Mouse (Mus musculus) liver, adult (tissue): ENCODE measurements around the gene Gm10778.
"Not testable (repeated sequence)": the region's sequence is repeated elsewhere in the genome, so short reads cannot be mapped to it uniquely, and the experiment has no call there.

Experiments used
- GATA4 ChIP-seq: IDR thresholded peaks from 2 replicates; pipeline ENCODE4 v1.6.1; 2014; ENCODE audit warnings: mild to moderate bottlenecking, low read length; ENCODE audit not compliant: insufficient replicate concordance

Gm10778 gene

DNA sequence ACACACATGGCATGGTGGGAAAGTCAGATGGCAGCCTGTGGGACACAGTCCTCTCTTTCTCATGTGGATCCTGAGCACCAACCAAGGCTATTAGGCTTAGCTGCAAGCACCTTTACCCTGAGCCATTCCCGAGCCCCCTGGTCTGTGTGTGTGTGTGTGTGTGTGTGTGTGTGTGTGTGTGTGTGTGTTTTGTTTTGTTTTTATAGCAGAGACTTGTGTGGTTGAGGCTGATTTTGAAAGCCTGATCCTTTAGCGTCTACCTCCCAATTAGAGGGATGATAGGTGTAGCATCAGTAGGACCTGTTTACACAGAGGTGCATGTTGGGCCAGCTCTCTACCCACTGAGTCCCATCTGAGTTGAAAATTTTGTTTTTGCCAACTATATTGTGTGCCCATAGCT lies 4.7 kb upstream of the Gm10778 start:
- no peak for TF ChIP-seq GATA4

DNA sequence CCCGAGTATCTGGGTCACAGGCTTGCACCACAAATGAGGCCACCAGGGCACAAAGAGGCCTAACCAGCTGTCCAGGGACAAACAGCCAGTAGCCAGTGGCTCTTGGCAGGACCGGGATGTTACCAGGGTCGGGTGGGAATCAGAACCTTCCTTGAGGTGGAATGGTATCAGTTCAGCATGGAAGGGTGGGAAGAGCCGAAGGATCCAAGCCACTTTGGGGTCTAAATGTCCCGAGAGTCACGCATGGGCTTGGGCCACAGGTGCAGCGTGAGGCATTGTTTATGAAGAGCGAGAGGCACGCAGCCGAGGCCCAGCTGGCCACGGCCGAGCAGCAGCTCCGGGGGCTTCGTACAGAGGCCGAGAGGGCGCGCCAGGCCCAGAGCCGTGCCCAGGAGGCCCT lies 4.1 kb upstream of the Gm10778 start:
- no peak for TF ChIP-seq GATA4

- TF ChIP-seq GATA4 = no peak
These were observed 3.5 kb upstream of the Gm10778 start for GRCm38 (mm10) chr10:81645391-81645790.

GRCm38 (mm10) chr10:81646015-81646555 lies 2.8 kb upstream of the Gm10778 start:
- TF ChIP-seq GATA4 = no peak

- TF ChIP-seq GATA4 = no peak
These were observed 6.3 kb downstream of the Gm10778 start for GRCm38 (mm10) chr10:81655178-81655577.

DNA sequence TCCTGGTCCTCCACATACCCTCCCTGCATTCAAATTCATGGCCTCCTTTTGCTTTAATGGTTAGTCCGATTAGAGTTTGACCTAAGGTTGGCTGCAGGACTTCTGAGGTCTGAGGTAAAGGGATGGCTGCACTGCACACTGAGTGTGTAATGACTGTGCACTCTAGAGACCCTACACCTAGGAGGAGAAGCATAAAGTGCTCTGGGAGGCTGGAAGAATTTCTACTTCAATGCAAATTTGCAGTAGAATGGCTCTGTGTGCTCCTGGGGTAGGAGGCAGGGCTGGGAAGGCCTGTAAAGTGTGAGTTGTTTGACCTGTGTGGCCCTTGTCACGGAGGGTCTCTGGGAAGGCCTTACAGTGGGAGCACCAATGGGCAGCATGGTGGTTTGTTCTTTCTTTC lies 7.3 kb downstream of the Gm10778 start:
- no peak for TF ChIP-seq GATA4

DNA sequence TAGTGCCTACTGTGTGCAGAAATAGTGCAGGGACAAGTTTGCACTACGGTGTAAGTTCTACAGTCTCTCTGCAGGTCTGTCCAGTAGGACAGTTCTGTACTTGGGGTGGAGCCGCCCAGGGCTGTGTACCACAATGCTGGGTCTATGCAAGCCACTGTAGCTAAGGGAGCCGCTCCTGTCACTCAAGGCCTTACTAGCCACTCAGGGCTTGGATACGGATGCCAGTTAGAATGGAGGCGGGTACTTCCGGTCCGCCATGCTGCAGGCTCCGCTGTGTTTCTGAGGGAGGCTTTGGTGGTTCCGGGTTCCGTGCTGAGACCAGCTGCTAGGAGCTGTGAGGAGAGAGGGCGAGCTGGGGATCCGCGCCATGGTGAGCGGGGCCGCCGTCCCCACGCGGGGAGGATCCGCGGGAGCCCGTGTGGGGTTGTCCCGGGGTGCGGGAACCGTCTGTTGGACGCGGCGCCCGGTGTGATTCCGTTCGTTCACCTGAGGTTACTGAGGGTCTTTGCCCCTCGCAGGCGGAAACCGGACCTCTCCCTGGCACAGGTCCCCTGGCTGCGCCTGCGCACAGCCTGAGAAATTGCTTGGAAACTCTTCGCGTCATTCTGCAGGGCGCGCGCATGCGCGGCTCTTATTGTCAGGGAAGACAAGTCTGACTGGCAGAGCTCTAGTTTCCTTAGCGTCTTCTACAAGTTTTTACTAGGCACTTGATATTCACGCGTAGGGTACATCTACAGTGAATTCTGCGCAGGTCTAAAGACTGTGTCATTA lies 55.9 kb downstream of the Gm10778 start, which contains the start of gene Zfp433:
Gene Zfp433 (plus strand): TSS at position 295 of the 771 bp plus-strand sequence.
- not testable (repeated sequence) for TF ChIP-seq GATA4
